Mouse (Mus musculus) heart, embryonic 14.5 days (tissue): ENCODE measurements around the gene Plpp4. TPM values are rescaled to one million over a fixed set of nuclear protein-coding genes. Genes with fewer than 3 reads are reported as not detected.

Experiments used
- ATAC-seq: fragments of 200-750 bp; cut with Nextera tagmentation; 2 replicates; pipeline ENCODE4 v1.8.0; 2017; ENCODE audit warnings: low read depth, moderate TSS enrichment; ENCODE audit not compliant: insufficient number of reproducible peaks, insufficient read depth, low FRiP score
- H3K27ac ChIP-seq, 2 experiments: fragments of 200-500 bp in 1 of 2; fragments of 300-500 bp in 1 of 2; sonication (generic) in 1 of 2; replicated peaks in 1 of 2; 2 replicates each; pipeline ENCODE4 v1.5.1; 2012 to 2014; ENCODE audit warnings: low read depth in 2 of 2, low read length in 2 of 2, control low read depth in 1 of 2, mild to moderate bottlenecking in 1 of 2, mixed read lengths in 1 of 2; ENCODE audit not compliant: control insufficient read depth in 1 of 2, insufficient read depth in 1 of 2
- H3K27me3 ChIP-seq: fragments of 300-500 bp; sonication (generic); 2 replicates; pipeline ENCODE4 v1.6.1; 2014; ENCODE audit warnings: mild to moderate bottlenecking, low read length, control low read depth; ENCODE audit not compliant: control insufficient read depth, insufficient read depth
- H3K36me3 ChIP-seq: fragments of 300-500 bp; sonication (generic); 2 replicates; pipeline ENCODE4 v1.6.1; 2014; ENCODE audit warnings: mild to moderate bottlenecking, control low read depth, low read length, mixed read lengths; ENCODE audit not compliant: control insufficient read depth, insufficient read depth
- H3K4me1 ChIP-seq, 2 experiments: fragments of 200-500 bp in 1 of 2; fragments of 300-500 bp in 1 of 2; sonication (generic) in 1 of 2; 2 replicates each; pipeline ENCODE4 v1.6.1; 2012 to 2014; ENCODE audit warnings: low read length in 2 of 2, control low read depth in 1 of 2, mixed read lengths in 1 of 2; ENCODE audit not compliant: control insufficient read depth in 2 of 2, insufficient read depth in 2 of 2
- H3K4me2 ChIP-seq: fragments of 300-500 bp; sonication (generic); 2 replicates; pipeline ENCODE4 v1.6.1; 2014; ENCODE audit warnings: mild to moderate bottlenecking, low read length
- H3K4me3 ChIP-seq, 2 experiments: fragments of 200-500 bp in 1 of 2; fragments of 300-500 bp in 1 of 2; sonication (generic) in 1 of 2; 2 replicates each; pipeline ENCODE4 v1.5.1; 2012 to 2014; ENCODE audit warnings: low read length in 2 of 2, mild to moderate bottlenecking in 2 of 2, control low read depth in 1 of 2, low read depth in 1 of 2, moderate library complexity in 1 of 2; ENCODE audit not compliant: control insufficient read depth in 1 of 2, insufficient read depth in 1 of 2
- H3K9ac ChIP-seq: fragments of 300-500 bp; sonication (generic); 2 replicates; pipeline ENCODE4 v1.6.1; 2014; ENCODE audit warnings: mild to moderate bottlenecking, low read length
- H3K9me3 ChIP-seq: fragments of 300-500 bp; sonication (generic); 2 replicates; pipeline ENCODE4 v1.6.1; 2016; ENCODE audit warnings: low read length, control low read depth; ENCODE audit not compliant: control insufficient read depth
- WGBS: fragments of 180-500 bp; shearing (Covaris S2); extraction: QIAGEN DNeasy Blood & Tissue Kit; methylation state at CpG from one replicate; pipeline ENCODE4 v1.1.7; 2014; 5-methylcytosine and 5-hydroxymethylcytosine counted together
- polyA plus RNA-seq: library from polyadenylated mRNA; unstranded; fragments of >200 nt; fragmentation: Nextera tagmentation; extraction: Ambion mirVana; gene quantifications from 2 replicates; pipeline ENCODE4 v1.2.1, GENCODE M21; 2014

Gene Plpp4
- polyA plus RNA-seq, 1 experiment from 2014 or later = 0.69 TPM

- H3K4me2 ChIP-seq = no peak overlapping the region
- WGBS = 54% methylated on average over 3 of the region's 3 CpGs
- H3K27ac ChIP-seq = no peak overlapping the region
- no peaks in the 10 kb centered on the region for H3K27me3 ChIP-seq
- ATAC-seq = no peak
- no peaks in the 10 kb centered on the region for H3K4me1 ChIP-seq
- H3K4me3 ChIP-seq = no peak overlapping the region
- no peaks in the 10 kb centered on the region for H3K9me3 ChIP-seq
- H3K9ac ChIP-seq = no peak overlapping the region
- no peaks in the 10 kb centered on the region for H3K36me3 ChIP-seq
These were observed 128.3 kb downstream of the Plpp4 start for GRCm38 (mm10) chr7:129385149-129385548.

- WGBS = 63% methylated on average over 11 of the region's 11 CpGs
- H3K4me2 ChIP-seq = no peak overlapping the region
- H3K4me3 ChIP-seq = no peak overlapping the region
- H3K36me3 ChIP-seq = no peaks in the 10 kb centered on the region
- no peaks in the 10 kb centered on the region for H3K27me3 ChIP-seq
- no peak for ATAC-seq
- H3K9me3 ChIP-seq = no peaks in the 10 kb centered on the region
- H3K9ac ChIP-seq = no peak overlapping the region
- H3K27ac ChIP-seq = no peak overlapping the region
- H3K4me1 ChIP-seq = no peaks in the 10 kb centered on the region
These were observed 136.1 kb downstream of the Plpp4 start for GRCm38 (mm10) chr7:129392835-129393489.

GRCm38 (mm10) chr7:129396561-129396960, 139.7 kb downstream of the Plpp4 start:
- Histone ChIP-seq H3K27me3 (no peaks in the 10 kb centered on the region), H3K4me1 (no peaks in the 10 kb centered on the region), H3K27ac (no peak overlapping the region), H3K4me2 (no peak overlapping the region), H3K36me3 (no peaks in the 10 kb centered on the region), H3K4me3 (no peak overlapping the region), H3K9me3 (no peaks in the 10 kb centered on the region), H3K9ac (no peak overlapping the region)
- ATAC-seq = no peak
- 74% methylated on average over 5 of the region's 5 CpGs for WGBS

GRCm38 (mm10) chr7:129399071-129399470, 142.2 kb downstream of the Plpp4 start:
- Histone ChIP-seq H3K36me3 (no peaks in the 10 kb centered on the region), H3K27ac (no peak overlapping the region), H3K4me2 (no peak overlapping the region), H3K27me3 (no peaks in the 10 kb centered on the region), H3K9me3 (no peaks in the 10 kb centered on the region), H3K4me3 (no peak overlapping the region), H3K9ac (no peak overlapping the region), H3K4me1 (no peaks in the 10 kb centered on the region)
- 62% methylated on average over 7 of the region's 7 CpGs for WGBS
- ATAC-seq = no peak

GRCm38 (mm10) chr7:129402695-129403364, 146.0 kb downstream of the Plpp4 start:
- H3K9ac ChIP-seq = no peak overlapping the region
- no peak overlapping the region for H3K4me2 ChIP-seq
- H3K4me1 ChIP-seq = no peaks in the 10 kb centered on the region
- no peaks in the 10 kb centered on the region for H3K36me3 ChIP-seq
- H3K4me3 ChIP-seq = no peak overlapping the region
- no peak for ATAC-seq
- H3K9me3 ChIP-seq = no peaks in the 10 kb centered on the region
- H3K27ac ChIP-seq = no peak overlapping the region
- H3K27me3 ChIP-seq = no peaks in the 10 kb centered on the region
- 84% methylated on average over 13 of the region's 13 CpGs for whole genome bisulfite sequencing

- Histone ChIP-seq H3K4me2 (no peak overlapping the region), H3K9me3 (no peaks in the 10 kb centered on the region), H3K36me3 (no peaks in the 10 kb centered on the region), H3K9ac (no peak overlapping the region), H3K4me3 (no peak overlapping the region), H3K27me3 (no peaks in the 10 kb centered on the region), H3K4me1 (no peaks in the 10 kb centered on the region), H3K27ac (no peak overlapping the region)
- ATAC-seq = no peak
- WGBS = 62% methylated on average over 7 of the region's 7 CpGs
These were observed 149.2 kb downstream of the Plpp4 start for GRCm38 (mm10) chr7:129406069-129406468.

- no peaks in the 10 kb centered on the region for H3K27me3 ChIP-seq
- 62% methylated on average over 2 of the region's 2 CpGs for WGBS
- no peak overlapping the region for H3K27ac ChIP-seq
- H3K9me3 ChIP-seq = 0 out of 2 replicates have a peak, but pooled peaks cover 3% of the 10 kb centered on the region
- no peak overlapping the region for H3K4me3 ChIP-seq
- H3K9ac ChIP-seq = no peak overlapping the region
- H3K4me2 ChIP-seq = no peak overlapping the region
- H3K36me3 ChIP-seq = no peaks in the 10 kb centered on the region
- H3K4me1 ChIP-seq = no peaks in the 10 kb centered on the region
- ATAC-seq = no peak
These were observed 155.9 kb downstream of the Plpp4 start for GRCm38 (mm10) chr7:129412695-129413094.
